Mouse (Mus musculus): Measurements from ENCODE around the gene Krtap16-1. TPM values are rescaled to one million over a fixed set of nuclear protein-coding genes. Genes with fewer than 3 reads are reported as not detected.

Krtap16-1 gene
- polyA plus RNA-seq, 1 experiment from 2014 or later: not detected

DNA sequence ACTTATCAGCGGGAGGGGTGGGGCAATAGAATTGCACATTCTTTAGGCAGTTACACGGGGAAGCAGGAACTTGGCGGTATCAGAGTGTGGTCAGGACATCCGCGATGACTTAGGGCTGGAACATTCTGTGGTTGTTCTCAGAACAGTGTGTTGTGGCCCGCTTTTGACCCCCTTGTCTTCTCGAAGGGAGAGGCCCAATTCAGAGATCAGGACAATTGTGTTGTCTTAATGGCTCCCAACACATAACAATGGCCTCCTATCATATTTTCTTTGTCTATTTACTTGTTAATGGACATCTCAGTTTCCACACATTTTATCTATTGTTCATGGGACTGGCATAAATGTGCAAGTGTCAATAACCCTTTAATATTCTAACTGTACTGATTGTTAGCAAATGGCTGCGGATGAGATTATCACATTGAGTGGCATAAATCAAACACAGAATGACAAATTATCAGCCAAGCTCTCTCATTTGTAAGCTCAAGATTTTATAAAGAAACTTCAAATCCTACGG lies 48.6 kb downstream of the Krtap16-1 start:
- no peak overlapping the region for H3K27ac ChIP-seq
- H3K36me3 ChIP-seq: no peaks in the 10 kb centered on the region
- H3K4me1 ChIP-seq: no peaks in the 10 kb centered on the region
- WGBS: 83% methylated on average over 9 of the region's 9 CpGs
- no peaks in the 10 kb centered on the region for H3K9me3 ChIP-seq (replicated peaks)
- no peaks in the 10 kb centered on the region for H3K27me3 ChIP-seq
- no peak overlapping the region for H3K4me3 ChIP-seq (replicated peaks)
- ATAC-seq (replicated peaks; ENCODE audit: low FRiP score): no peak
- no peak overlapping the region for H3K4me2 ChIP-seq
- no peak overlapping the region for H3K9ac ChIP-seq

- no peaks in the 10 kb centered on the region for H3K9me3 ChIP-seq (replicated peaks)
- no peaks in the 10 kb centered on the region for H3K36me3 ChIP-seq
- H3K4me1 ChIP-seq: no peaks in the 10 kb centered on the region
- H3K4me2 ChIP-seq: no peak within 1 kb of the TSS
- no peak within 1 kb of the TSS for H3K27ac ChIP-seq
- H3K9ac ChIP-seq: no peak within 1 kb of the TSS
- WGBS: 83% methylated on average over 1 of the region's 1 CpGs
- ATAC-seq (replicated peaks; ENCODE audit: low FRiP score): no peak
- H3K27me3 ChIP-seq: no peaks in the 10 kb centered on the region
- H3K4me3 ChIP-seq (replicated peaks): no peak within 1 kb of the TSS
Observed at GRCm38 (mm10) chr11:99935991-99936390, 50.4 kb downstream of the Krtap16-1 start, which contains the start of gene Krtap31-2. Krtap31-2 (plus strand) TSS chr11:99936291.

Other genes starting within 250 kb of the Krtap16-1 start
- gene Gm11595, start 213.7 kb downstream of the Krtap16-1 start, polyA plus RNA-seq (2015; fragmentation: Nextera tagmentation; extraction: Ambion mirVana): not detected in 2 replicates
- not detected in 2 replicates for gene Krtap4-8, start 205.9 kb downstream of the Krtap16-1 start, polyA plus RNA-seq (2015; fragmentation: Nextera tagmentation; extraction: Ambion mirVana)
- not detected in 2 replicates for gene Krtap4-9, start 201.4 kb downstream of the Krtap16-1 start, polyA plus RNA-seq (2015; fragmentation: Nextera tagmentation; extraction: Ambion mirVana)
- not detected in 2 replicates for gene Gm11596, start 193.1 kb downstream of the Krtap16-1 start, polyA plus RNA-seq (2015; fragmentation: Nextera tagmentation; extraction: Ambion mirVana)
- gene Gm11569, start 187.7 kb downstream of the Krtap16-1 start, polyA plus RNA-seq (2015; fragmentation: Nextera tagmentation; extraction: Ambion mirVana): not detected in 2 replicates
- not detected in 2 replicates for gene Gm11554, start 182.2 kb downstream of the Krtap16-1 start, polyA plus RNA-seq (2015; fragmentation: Nextera tagmentation; extraction: Ambion mirVana)
- not detected in 2 replicates for gene Krtap4-13, start 176.7 kb downstream of the Krtap16-1 start, polyA plus RNA-seq (2015; fragmentation: Nextera tagmentation; extraction: Ambion mirVana)
- gene Gm11564, start 170.9 kb downstream of the Krtap16-1 start, polyA plus RNA-seq (2015; fragmentation: Nextera tagmentation; extraction: Ambion mirVana): not detected in 2 replicates
- not detected in 2 replicates for gene 2300003K06Rik, start 148.5 kb downstream of the Krtap16-1 start, polyA plus RNA-seq (2015; fragmentation: Nextera tagmentation; extraction: Ambion mirVana)
- not detected in 2 replicates for gene Krtap4-16, start 135.0 kb downstream of the Krtap16-1 start, polyA plus RNA-seq (2015; fragmentation: Nextera tagmentation; extraction: Ambion mirVana)
- not detected in 2 replicates for gene Gm11568, start 128.7 kb downstream of the Krtap16-1 start, polyA plus RNA-seq (2015; fragmentation: Nextera tagmentation; extraction: Ambion mirVana)
- not detected in 2 replicates for gene Gm11559, start 122.1 kb downstream of the Krtap16-1 start, polyA plus RNA-seq (2015; fragmentation: Nextera tagmentation; extraction: Ambion mirVana)
- not detected in 2 replicates for gene Krtap9-1, start 113.2 kb downstream of the Krtap16-1 start, polyA plus RNA-seq (2015; fragmentation: Nextera tagmentation; extraction: Ambion mirVana)
- gene Gm11567, start 107.4 kb downstream of the Krtap16-1 start, polyA plus RNA-seq (2015; fragmentation: Nextera tagmentation; extraction: Ambion mirVana): not detected in 2 replicates
- gene Krtap31-1, start 78.7 kb downstream of the Krtap16-1 start, polyA plus RNA-seq (2015; fragmentation: Nextera tagmentation; extraction: Ambion mirVana): not detected in 2 replicates
- gene Gm11565, start 71.8 kb downstream of the Krtap16-1 start, polyA plus RNA-seq (2015; fragmentation: Nextera tagmentation; extraction: Ambion mirVana): not detected in 2 replicates
- gene Krtap31-2, start 50.3 kb downstream of the Krtap16-1 start, polyA plus RNA-seq (2015; fragmentation: Nextera tagmentation; extraction: Ambion mirVana): not detected in 2 replicates
- not detected in 2 replicates for gene Krtap9-5, start 38.1 kb downstream of the Krtap16-1 start, polyA plus RNA-seq (2015; fragmentation: Nextera tagmentation; extraction: Ambion mirVana)
- gene Krtap29-1, start 7.5 kb downstream of the Krtap16-1 start, polyA plus RNA-seq (2015; fragmentation: Nextera tagmentation; extraction: Ambion mirVana): not detected in 2 replicates
- gene Krtap17-1, start 7.4 kb upstream of the Krtap16-1 start, polyA plus RNA-seq (2015; fragmentation: Nextera tagmentation; extraction: Ambion mirVana): not detected in 2 replicates
- not detected in 2 replicates for gene Krt33a, start 29.6 kb upstream of the Krtap16-1 start, polyA plus RNA-seq (2015; fragmentation: Nextera tagmentation; extraction: Ambion mirVana)
- not detected in 2 replicates for gene Krt33b, start 43.3 kb upstream of the Krtap16-1 start, polyA plus RNA-seq (2015; fragmentation: Nextera tagmentation; extraction: Ambion mirVana)
- not detected in 2 replicates for gene Krt34, start 55.0 kb upstream of the Krtap16-1 start, polyA plus RNA-seq (2015; fragmentation: Nextera tagmentation; extraction: Ambion mirVana)
- gene Krt31, start 64.0 kb upstream of the Krtap16-1 start, polyA plus RNA-seq (2015; fragmentation: Nextera tagmentation; extraction: Ambion mirVana): not detected in 2 replicates
- not detected in 2 replicates for gene Krt32, start 101.6 kb upstream of the Krtap16-1 start, polyA plus RNA-seq (2015; fragmentation: Nextera tagmentation; extraction: Ambion mirVana)
- gene Krt35, start 109.6 kb upstream of the Krtap16-1 start, polyA plus RNA-seq (2015; fragmentation: Nextera tagmentation; extraction: Ambion mirVana): not detected in 2 replicates
- 0.86 and 1.2 TPM in 2 replicates for gene Krt36, start 119.0 kb upstream of the Krtap16-1 start, polyA plus RNA-seq (2015; fragmentation: Nextera tagmentation; extraction: Ambion mirVana)
- gene Krt13, start 135.0 kb upstream of the Krtap16-1 start, polyA plus RNA-seq (2015; fragmentation: Nextera tagmentation; extraction: Ambion mirVana): 0.51 and 0.57 TPM in 2 replicates
- 5.0 and 14.8 TPM in 2 replicates for gene Krt15, start 149.3 kb upstream of the Krtap16-1 start, polyA plus RNA-seq (2015; fragmentation: Nextera tagmentation; extraction: Ambion mirVana)
- 69.7 and 75.3 TPM in 2 replicates for gene Krt19, start 162.1 kb upstream of the Krtap16-1 start, polyA plus RNA-seq (2015; fragmentation: Nextera tagmentation; extraction: Ambion mirVana)
- gene Krt9, start 206.6 kb upstream of the Krtap16-1 start, polyA plus RNA-seq (2015; fragmentation: Nextera tagmentation; extraction: Ambion mirVana): not detected in 2 replicates
- 4.9 and 5.8 TPM in 2 replicates for gene Krt14, start 221.0 kb upstream of the Krtap16-1 start, polyA plus RNA-seq (2015; fragmentation: Nextera tagmentation; extraction: Ambion mirVana)